Mouse (Mus musculus): ENCODE measurements around the gene 1810055G02Rik. TPM values are rescaled to one million over a fixed set of nuclear protein-coding genes. Genes with fewer than 3 reads are reported as not detected.

1810055G02Rik gene
- total RNA-seq, 2 experiments from 2014 or later, result 10.8 to 12.6 TPM

DNA sequence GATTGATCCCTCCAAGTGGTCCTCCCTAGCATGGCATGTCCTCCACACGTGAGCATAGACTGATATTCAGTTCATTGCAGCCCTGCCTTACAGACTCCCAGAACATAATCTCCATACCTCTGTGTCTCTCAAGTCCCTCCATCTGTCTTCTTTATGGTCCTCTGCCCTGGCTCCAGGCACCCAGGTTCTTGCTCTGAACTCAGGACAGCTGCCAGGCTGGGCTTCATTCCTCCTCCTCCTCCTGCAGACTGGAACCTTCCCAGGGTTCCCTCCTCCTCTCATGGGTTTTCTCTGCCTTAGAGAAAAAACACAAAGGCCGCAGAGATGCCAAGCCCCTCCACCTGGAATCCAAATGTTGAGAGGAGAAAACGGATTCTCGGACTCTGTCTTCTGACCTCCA lies 34.6 kb downstream of the 1810055G02Rik start:
- no peak for DNase-seq

- DNase-seq, result no peak
Observed at GRCm38 (mm10) chr19:3743362-3743761, 35.3 kb downstream of the 1810055G02Rik start.

GRCm38 (mm10) chr19:3743851-3744512 lies 35.9 kb downstream of the 1810055G02Rik start:
- DNase-seq, result peak; percentile 32

- DNase-seq, result no peak
Observed at GRCm38 (mm10) chr19:3752621-3753239, 44.6 kb downstream of the 1810055G02Rik start.

- DNase-seq, result no peak
Observed at GRCm38 (mm10) chr19:3753240-3753633, 45.1 kb downstream of the 1810055G02Rik start.

GRCm38 (mm10) chr19:3753738-3754137 lies 45.6 kb downstream of the 1810055G02Rik start:
- DNase-seq, result no peak

- DNase-seq, result no peak
Observed at GRCm38 (mm10) chr19:3757861-3758260, 49.8 kb downstream of the 1810055G02Rik start.

DNA sequence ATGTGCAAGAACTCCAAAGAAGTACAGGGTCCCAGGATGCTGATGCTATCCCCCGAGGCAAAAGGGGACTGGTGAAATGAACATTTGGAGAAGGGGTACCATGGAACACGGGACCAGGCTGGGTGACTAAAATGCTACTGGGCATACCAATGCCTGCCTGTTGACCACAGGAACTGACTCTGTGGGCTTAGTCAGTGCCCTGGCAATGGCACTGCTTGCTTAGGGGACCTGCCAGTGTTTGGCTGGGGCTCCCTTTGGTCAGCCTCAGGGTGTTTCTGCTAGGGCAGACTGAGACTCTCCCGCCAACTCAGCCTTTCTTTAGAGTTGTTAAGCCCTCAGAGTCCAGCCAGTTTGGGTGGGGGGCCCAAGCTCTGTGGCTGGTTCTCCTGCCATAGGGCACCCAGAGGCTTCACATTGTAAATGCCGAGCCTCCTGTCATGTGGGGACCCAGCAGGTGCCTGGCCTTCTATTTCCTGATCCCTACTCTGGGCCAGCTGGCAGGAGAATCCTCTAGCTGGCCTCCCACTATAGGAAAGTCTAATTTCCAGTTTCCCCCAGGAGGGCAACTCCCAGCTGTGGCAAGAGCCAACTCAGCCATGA lies 57.2 kb downstream of the 1810055G02Rik start:
- DNase-seq, result no peak

GRCm38 (mm10) chr19:3766378-3766777 lies 58.3 kb downstream of the 1810055G02Rik start:
- DNase-seq, result no peak

GRCm38 (mm10) chr19:3767276-3767780 lies 59.2 kb downstream of the 1810055G02Rik start, which contains the start of gene Kmt5b:
Gene Kmt5b, plus strand, starts transcription at chr19:3767421.
- DNase-seq, result no peak

Other genes starting within 250 kb of the 1810055G02Rik start
- 10 to 100 TPM; 47.0 to 50.9 TPM for gene Ppp6r3, start 132.5 kb upstream of the 1810055G02Rik start, total RNA-seq (2021)
- gene Lrp5, start 21.7 kb upstream of the 1810055G02Rik start, total RNA-seq (2021), result 10 to 100 TPM; 24.6 to 28.2 TPM
- gene Kmt5b, start 59.1 kb downstream of the 1810055G02Rik start, total RNA-seq (2021), result 10 to 100 TPM; 19.1 to 20.2 TPM
- 1 to 10 TPM; 1.8 to 2.3 TPM for gene Chka, start 143.5 kb downstream of the 1810055G02Rik start, total RNA-seq (2021)
- gene Tcirg1, start 198.8 kb downstream of the 1810055G02Rik start, total RNA-seq (2021), result 1 to 10 TPM; 5.2 to 7.0 TPM
- 100 to 1,000 TPM; 260 to 277 TPM for gene Ndufs8, start 204.5 kb downstream of the 1810055G02Rik start, total RNA-seq (2021)
- 1 to 10 TPM; 1.4 to 1.7 TPM for gene Aldh3b1, start 221.5 kb downstream of the 1810055G02Rik start, total RNA-seq (2021)
- gene Unc93b1, start 226.9 kb downstream of the 1810055G02Rik start, total RNA-seq (2021), result 10 to 100 TPM in 1 of 2 experiments, 1 to 10 TPM in 1; 8.4 to 10.2 TPM